Mouse (Mus musculus) left cerebral cortex, adult 9 months (tissue): ENCODE measurements around the gene Efhd1.

Experiments used
- DNase-seq, 2 experiments: peaks; one replicate each; pipeline ENCODE4 v3.0.0; 2022; ENCODE audit warnings: low spot score in 2 of 2

The Efhd1 gene

DNA sequence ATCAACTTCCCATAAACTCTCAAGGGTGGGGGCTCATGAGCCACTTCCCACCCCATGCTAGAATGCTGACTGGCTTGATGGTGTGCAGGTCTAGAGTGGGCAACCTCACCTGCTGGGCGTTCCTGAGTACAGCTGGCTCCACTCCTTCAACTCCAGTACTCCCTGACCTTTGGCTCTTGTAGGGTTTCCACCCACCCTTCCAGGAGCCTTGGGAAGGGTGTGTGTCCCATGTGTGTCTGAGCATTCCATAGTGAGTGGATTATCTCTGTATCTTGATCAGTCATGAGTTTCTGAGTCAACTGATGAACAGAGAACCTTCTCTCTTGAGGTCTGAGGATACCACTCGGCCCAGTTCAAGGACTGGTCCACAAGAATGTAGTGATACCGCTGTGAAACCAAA is 44.8 kb downstream of the Efhd1 start:
- no peak for DNase-seq

- no peak for DNase-seq
Observed at GRCm38 (mm10) chr1:87309621-87310020, 45.5 kb downstream of the Efhd1 start.

- no peak for DNase-seq
Observed at GRCm38 (mm10) chr1:87312681-87313080, 48.5 kb downstream of the Efhd1 start.

- DNase-seq: no peak
Observed at GRCm38 (mm10) chr1:87313116-87313515, 49.0 kb downstream of the Efhd1 start.

GRCm38 (mm10) chr1:87313843-87314570 is 49.8 kb downstream of the Efhd1 start:
- DNase-seq: no peak

DNA sequence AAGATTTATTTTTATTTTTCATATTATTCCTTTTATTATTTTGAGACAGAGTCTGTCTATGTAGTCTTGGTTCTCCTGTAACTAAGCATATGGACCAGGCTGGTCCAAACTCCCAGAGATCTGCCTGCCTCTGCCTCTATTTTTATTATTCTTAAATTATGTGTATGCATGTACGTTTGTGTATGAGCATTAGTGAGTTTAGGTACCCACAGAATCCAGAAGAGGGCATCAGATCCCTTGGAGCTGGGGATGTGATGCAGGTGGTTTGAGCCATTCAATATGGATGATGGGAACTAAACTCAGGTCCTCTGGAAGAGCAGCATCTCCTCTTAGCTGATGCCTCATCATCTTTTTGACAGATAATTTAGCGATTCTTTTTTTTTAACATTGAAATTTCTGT is 51.3 kb downstream of the Efhd1 start:
- DNase-seq: no peak

DNA sequence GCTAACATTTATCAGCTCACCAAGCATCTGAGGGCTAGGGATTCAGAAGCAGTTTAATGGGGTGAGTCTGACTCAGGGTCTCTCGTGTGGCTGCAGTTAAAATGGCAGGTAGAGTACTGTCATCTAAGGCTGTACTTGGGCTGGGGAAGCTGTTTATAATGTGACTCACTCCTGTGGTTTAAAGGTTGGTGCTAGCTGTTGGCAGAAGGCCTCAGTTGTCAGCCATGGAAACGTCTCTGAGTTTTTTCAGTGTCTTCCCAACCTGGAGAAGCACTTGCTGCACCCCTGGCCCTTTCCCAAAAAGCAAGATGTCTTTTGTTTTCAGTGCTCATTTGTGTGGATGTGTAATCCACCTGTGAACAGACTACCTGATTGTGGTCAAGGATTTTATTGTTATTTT is 51.7 kb downstream of the Efhd1 start:
- DNase-seq: no peak

DNA sequence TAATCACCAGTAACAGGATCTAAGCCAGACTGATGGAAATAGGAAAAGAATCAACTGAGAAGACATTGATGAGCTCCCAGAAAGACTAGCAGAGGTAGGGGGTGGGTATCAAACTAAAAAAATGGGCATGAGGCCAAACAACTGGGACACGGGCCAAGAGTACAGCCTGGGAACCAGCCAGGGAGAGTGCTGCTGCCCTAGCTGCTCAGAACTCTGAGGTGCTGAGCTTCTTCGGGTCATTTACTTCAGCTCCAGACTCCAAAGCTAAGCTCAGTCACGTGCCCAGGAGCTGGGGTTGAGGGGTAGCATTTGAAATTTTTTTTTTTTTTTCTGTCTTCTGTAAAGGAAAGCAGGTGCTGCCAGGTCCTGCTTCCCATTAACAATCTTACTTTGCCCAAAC is 52.5 kb downstream of the Efhd1 start:
- peak in 1 of 2 experiments; percentile 19 for DNase-seq

- no peak for DNase-seq
Observed at GRCm38 (mm10) chr1:87321071-87321470, 56.9 kb downstream of the Efhd1 start.

GRCm38 (mm10) chr1:87322778-87323177 is 58.6 kb downstream of the Efhd1 start:
- no peak for DNase-seq

DNA sequence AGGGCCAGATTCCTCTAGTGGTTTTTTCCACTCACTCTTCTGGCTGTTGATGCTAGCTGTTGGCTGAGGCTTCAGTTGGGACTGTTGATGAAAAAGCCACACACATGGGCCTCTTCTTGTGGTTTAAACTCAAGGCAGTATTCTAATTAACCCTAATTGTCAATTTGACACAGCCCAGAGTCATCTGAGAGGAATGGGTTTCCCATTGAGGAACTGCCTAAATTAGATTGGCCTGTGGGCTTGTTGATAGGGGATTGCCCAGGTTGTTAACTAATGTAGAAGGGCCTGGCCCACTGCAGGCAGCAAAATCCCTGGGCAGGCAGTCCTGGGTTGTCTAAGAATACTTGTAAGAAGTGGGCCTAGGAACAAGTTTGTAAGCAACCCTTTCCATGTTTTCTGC is 60.5 kb downstream of the Efhd1 start:
- DNase-seq: no peak

DNA sequence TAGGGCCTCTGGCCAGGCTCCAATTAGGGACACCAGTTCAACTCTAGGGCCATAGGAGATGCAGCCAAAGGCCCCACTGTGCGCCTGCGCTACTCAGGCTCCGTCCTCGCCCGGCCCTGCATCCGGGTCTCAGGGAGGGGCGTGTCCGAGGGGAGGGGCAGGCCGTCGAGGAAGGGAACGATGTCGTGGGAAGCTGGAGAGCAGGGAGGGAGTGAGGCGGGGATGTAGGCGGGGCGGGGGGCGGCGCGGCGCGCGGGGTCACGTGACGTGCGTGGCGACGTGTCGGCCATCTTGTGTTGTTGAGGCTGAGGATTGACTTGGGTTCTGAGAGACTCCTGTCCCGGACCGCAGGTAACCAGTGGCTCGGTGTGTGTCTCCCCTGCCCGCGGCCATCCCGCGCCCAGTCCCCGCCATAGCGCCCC is 62.6 kb downstream of the Efhd1 start, which contains the start of gene Gigyf2:
Gigyf2 (plus strand) TSS at position 257 of the 422 bp plus-strand sequence.
- DNase-seq: peak; percentile 90 to 95

DNA sequence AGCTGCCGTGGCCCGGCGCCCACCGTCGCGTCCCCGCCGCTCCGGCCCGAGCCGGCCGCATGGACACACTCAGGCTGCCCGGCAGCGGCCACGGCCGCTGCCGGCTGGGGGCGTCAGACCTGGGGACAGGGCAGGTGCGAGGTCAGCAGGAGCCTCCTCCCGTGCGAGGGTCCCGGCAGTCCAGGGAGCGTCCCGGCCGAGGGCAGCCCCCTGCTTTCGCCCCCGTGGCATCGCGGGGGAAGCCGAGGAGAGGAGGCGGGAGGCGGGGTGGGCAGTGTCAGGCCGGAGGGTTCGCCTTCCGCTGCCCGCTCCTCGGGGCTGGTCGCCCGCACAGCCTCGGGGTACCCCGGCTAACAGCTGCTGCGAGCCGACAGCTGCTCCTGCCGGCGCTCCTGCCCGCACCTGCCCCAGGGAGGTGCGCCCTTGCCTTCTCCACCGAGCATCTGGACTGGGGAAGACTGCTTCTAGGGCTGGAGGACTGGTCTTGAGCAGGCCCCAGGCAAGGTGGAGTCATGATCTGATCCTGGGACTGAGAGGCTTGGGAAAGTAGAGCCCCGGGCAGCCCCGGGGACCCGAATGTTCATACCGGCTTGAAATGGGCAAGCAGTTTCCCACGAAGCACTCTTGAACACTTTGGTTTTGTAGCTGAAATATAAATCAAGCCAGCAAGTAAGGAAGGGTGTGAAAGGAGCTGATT is 63.1 kb downstream of the Efhd1 start:
- peak in 1 of 2 experiments; percentile 28 for DNase-seq

DNA sequence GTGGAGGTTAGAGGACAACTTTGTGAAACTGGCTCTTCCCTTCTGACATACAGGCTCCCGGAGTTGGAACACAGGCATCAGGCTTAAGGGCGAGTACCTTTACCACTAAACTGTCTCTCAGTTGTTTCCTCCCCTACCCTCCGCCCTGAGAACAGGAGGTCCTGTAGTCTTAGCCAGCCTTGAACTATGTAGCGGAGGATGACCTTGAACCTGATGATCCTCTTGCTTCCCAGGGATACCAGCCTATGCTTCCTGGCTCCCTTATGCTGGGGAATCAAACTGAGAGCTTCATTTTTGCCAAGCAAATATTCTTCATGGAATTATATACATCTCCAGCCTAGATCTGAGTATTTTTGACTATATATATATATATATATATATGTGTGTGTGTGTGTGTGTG is 67.6 kb downstream of the Efhd1 start:
- no peak for DNase-seq

- no peak for DNase-seq
Observed at GRCm38 (mm10) chr1:87350576-87350975, 86.4 kb downstream of the Efhd1 start.

GRCm38 (mm10) chr1:87360276-87360675 is 96.1 kb downstream of the Efhd1 start:
- DNase-seq: no peak
